Mouse (Mus musculus): ENCODE measurements around the gene Pvalb. TPM values are rescaled to one million over a fixed set of nuclear protein-coding genes. Genes with fewer than 3 reads are reported as not detected.

Gene Pvalb
- polyA plus RNA-seq, 1 experiment from 2014 or later, result not detected

DNA sequence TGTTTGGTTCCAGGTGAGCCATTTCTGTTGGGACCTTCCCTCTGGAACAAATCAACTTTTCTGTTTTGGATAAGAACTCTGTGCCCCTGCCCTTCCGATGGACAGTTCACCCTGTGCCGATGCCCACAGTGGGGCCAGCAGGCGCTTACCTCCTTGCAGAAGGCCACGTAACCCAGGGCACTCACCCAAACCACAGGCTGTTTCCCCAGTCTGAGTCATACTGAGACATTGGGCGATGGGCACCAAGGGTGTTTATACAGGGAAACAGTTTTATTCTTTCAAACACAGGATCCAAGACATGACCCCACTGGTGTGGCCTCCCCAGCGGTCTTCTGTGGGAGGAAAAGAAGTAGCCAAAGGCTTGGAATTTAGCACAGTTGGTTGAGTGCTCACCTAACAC is 50.8 kb downstream of the Pvalb start:
- Histone ChIP-seq H3K27ac (no peak overlapping the region), H3K27me3 (no peaks in the 10 kb centered on the region), H3K36me3 (no peaks in the 10 kb centered on the region), H3K4me2 (no peak overlapping the region), H3K4me1 (no peaks in the 10 kb centered on the region), H3K9me3 (no peaks in the 10 kb centered on the region), H3K4me3 (no peak overlapping the region), H3K9ac (no peak overlapping the region)
- ATAC-seq (ENCODE audit: insufficient number of reproducible peaks, insufficient read depth, low FRiP score, low TSS enrichment, low read depth), result no peak
- WGBS, result 86% methylated on average over 6 of the region's 6 CpGs

DNA sequence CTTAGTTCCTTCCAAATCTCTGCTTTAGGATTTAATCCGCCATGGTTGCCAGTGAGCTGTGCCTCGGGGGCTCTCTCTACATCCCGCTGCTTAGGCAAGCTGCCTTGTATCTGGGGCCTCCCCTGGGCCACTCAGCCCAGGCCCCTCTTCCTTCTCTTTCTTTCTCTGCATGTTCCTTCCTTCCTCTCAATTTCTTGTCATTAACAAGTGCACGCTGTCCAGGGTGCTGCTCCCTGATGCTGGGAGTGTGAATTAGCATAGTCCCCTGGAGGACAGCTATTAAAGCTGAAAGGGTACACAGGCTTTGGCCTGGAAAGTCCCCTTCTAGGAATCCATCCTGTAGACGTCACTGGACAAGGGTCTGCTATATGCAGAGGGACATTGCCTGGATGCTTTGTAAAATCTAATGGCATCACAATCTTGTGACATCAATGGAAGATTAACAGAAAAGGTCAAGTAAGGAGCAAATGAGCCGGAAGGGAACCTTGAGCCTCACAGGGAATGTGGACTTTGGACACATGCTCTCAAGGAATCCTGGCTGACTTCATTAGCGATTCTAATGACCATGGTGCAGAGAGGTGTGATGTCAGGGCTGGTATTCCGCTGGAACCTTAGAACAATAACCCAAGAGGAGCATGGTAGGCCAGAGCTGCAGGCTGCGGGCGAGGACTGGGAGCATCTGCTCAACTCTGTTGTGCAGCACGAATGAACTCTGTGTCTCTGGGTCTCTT is 53.0 kb downstream of the Pvalb start:
- Histone ChIP-seq H3K4me2 (no peak overlapping the region), H3K9me3 (no peaks in the 10 kb centered on the region), H3K27me3 (no peaks in the 10 kb centered on the region), H3K4me1 (no peaks in the 10 kb centered on the region), H3K36me3 (no peaks in the 10 kb centered on the region), H3K4me3 (no peak overlapping the region), H3K9ac (no peak overlapping the region), H3K27ac (no peak overlapping the region)
- no peak for ATAC-seq (ENCODE audit: insufficient number of reproducible peaks, insufficient read depth, low FRiP score, low TSS enrichment, low read depth)
- 46% methylated on average over 11 of the region's 11 CpGs for WGBS

- ATAC-seq (ENCODE audit: insufficient number of reproducible peaks, insufficient read depth, low FRiP score, low TSS enrichment, low read depth), result no peak
- Histone ChIP-seq H3K9me3 (no peaks in the 10 kb centered on the region), H3K4me1 (no peaks in the 10 kb centered on the region), H3K27ac (no peak overlapping the region), H3K4me3 (no peak overlapping the region), H3K4me2 (no peak overlapping the region), H3K36me3 (no peaks in the 10 kb centered on the region), H3K27me3 (no peaks in the 10 kb centered on the region), H3K9ac (no peak overlapping the region)
- WGBS, result 71% methylated on average over 7 of the region's 7 CpGs
Observed at GRCm38 (mm10) chr15:78148565-78148964, 57.6 kb downstream of the Pvalb start.

Other genes with a start within 250 kb of the Pvalb start
- 7.7 and 7.9 TPM in 2 replicates for gene Foxred2, start 249.7 kb downstream of the Pvalb start, polyA plus RNA-seq (2015; fragmentation: Nextera tagmentation; extraction: Ambion mirVana)
- 196 and 204 TPM in 2 replicates for gene Eif3d, start 235.6 kb downstream of the Pvalb start, polyA plus RNA-seq (2015; fragmentation: Nextera tagmentation; extraction: Ambion mirVana)
- 0.04 and 0.14 TPM in 2 replicates for gene Cacng2, start 86.4 kb downstream of the Pvalb start, polyA plus RNA-seq (2015; fragmentation: Nextera tagmentation; extraction: Ambion mirVana)
- gene Ift27, start 32.3 kb downstream of the Pvalb start, polyA plus RNA-seq (2015; fragmentation: Nextera tagmentation; extraction: Ambion mirVana), result 83.5 and 94.3 TPM in 2 replicates
- 2.4 and 3.8 TPM in 2 replicates for gene Ncf4, start 38.4 kb upstream of the Pvalb start, polyA plus RNA-seq (2015; fragmentation: Nextera tagmentation; extraction: Ambion mirVana)
- 0.23 and 0.70 TPM in 2 replicates for gene Csf2rb2, start 99.3 kb upstream of the Pvalb start, polyA plus RNA-seq (2015; fragmentation: Nextera tagmentation; extraction: Ambion mirVana)
- 1.6 and 1.9 TPM in 2 replicates for gene Csf2rb, start 119.4 kb upstream of the Pvalb start, polyA plus RNA-seq (2015; fragmentation: Nextera tagmentation; extraction: Ambion mirVana)
- gene Tex33, start 189.5 kb upstream of the Pvalb start, polyA plus RNA-seq (2015; fragmentation: Nextera tagmentation; extraction: Ambion mirVana), result not detected in 2 replicates
- 22.6 and 25.9 TPM in 2 replicates for gene Tst, start 199.5 kb upstream of the Pvalb start, polyA plus RNA-seq (2015; fragmentation: Nextera tagmentation; extraction: Ambion mirVana)
- 2.6 and 2.8 TPM in 2 replicates for gene Mpst, start 200.0 kb upstream of the Pvalb start, polyA plus RNA-seq (2015; fragmentation: Nextera tagmentation; extraction: Ambion mirVana)
- 49.5 and 50.6 TPM in 2 replicates for gene Kctd17, start 222.2 kb upstream of the Pvalb start, polyA plus RNA-seq (2015; fragmentation: Nextera tagmentation; extraction: Ambion mirVana)

Data from embryonic facial prominence, embryonic 13.5 days (tissue).